Mouse (Mus musculus) spleen, adult 2 months (tissue): ENCODE results near the gene Krt6b. TPM values are rescaled to one million over a fixed set of nuclear protein-coding genes. Genes with fewer than 3 reads are reported as not detected.

ENCODE experiments used
- DNase-seq, 2 experiments: peaks; one replicate each; pipeline versions ENCODE4 v3.0.0 to v3.0.0-alpha.2; 2012 to 2021; ENCODE audit warnings: low spot score in 2 of 2, low read depth in 1 of 2
- H3K27ac ChIP-seq: fragments of 200-500 bp; 2 replicates; pipeline ENCODE4 v1.5.1; 2012; ENCODE audit warnings: low read length, inconsistent platforms; ENCODE audit not compliant: insufficient read depth
- H3K27me3 ChIP-seq: fragments of 200-500 bp; 2 replicates; pipeline ENCODE4 v1.6.1; 2012; ENCODE audit warnings: mild to moderate bottlenecking, moderate library complexity, low read length, inconsistent platforms; ENCODE audit not compliant: control insufficient read depth, insufficient read depth
- H3K36me3 ChIP-seq: fragments of 200-500 bp; 2 replicates; pipeline ENCODE4 v1.6.1; 2012; ENCODE audit warnings: mild to moderate bottlenecking, low read length, inconsistent platforms; ENCODE audit not compliant: control insufficient read depth, insufficient read depth
- H3K4me1 ChIP-seq: fragments of 200-500 bp; 2 replicates; pipeline ENCODE4 v1.6.1; 2011; ENCODE audit warnings: inconsistent platforms; ENCODE audit not compliant: control insufficient read depth, insufficient read depth, insufficient read length
- H3K4me3 ChIP-seq: fragments of 200-500 bp; 2 replicates; pipeline ENCODE4 v1.5.1; 2011; ENCODE audit warnings: mild to moderate bottlenecking, inconsistent platforms; ENCODE audit not compliant: insufficient read depth, insufficient read length; ENCODE audit errors: extremely low read depth
- CTCF ChIP-seq: fragments of 200-500 bp; IDR thresholded peaks from 2 replicates; pipeline ENCODE4 v1.5.1; 2011; ENCODE audit warnings: mild to moderate bottlenecking, inconsistent platforms; ENCODE audit not compliant: insufficient read depth, insufficient read length, insufficient replicate concordance; ENCODE audit errors: extremely low read depth
- POLR2A ChIP-seq: fragments of 200-500 bp; IDR thresholded peaks from 2 replicates; pipeline ENCODE4 v1.6.1; 2011; ENCODE audit warnings: low read depth, low read length, inconsistent platforms
- WGBS: fragments of 180-500 bp; shearing (Covaris S2); methylation state at CpG from one replicate; pipeline ENCODE4 v1.1.7; 2018; 5-methylcytosine and 5-hydroxymethylcytosine counted together
- polyA plus RNA-seq: library from polyadenylated mRNA; depleted of rRNA; stranded (reverse); fragments of >200 nt; gene quantifications from 2 replicates; pipeline ENCODE4 v1.2.3, GENCODE M21; 2012; rRNA removed

Gene Krt6b
- not detected in 2 replicates for polyA plus RNA-seq

- 80% methylated on average over 2 of the region's 2 CpGs for WGBS
- H3K36me3 ChIP-seq, result no peaks in the 10 kb centered on the region
- H3K27ac ChIP-seq, result no peak within 1 kb of the TSS
- no peaks in the 10 kb centered on the region for H3K4me1 ChIP-seq
- no peak for DNase-seq
- no peak within 1 kb of the TSS for H3K4me3 ChIP-seq
- TF ChIP-seq POLR2A (no peak), CTCF (no peak)
- H3K27me3 ChIP-seq, result no peaks in the 10 kb centered on the region
Measured at GRCm38 (mm10) chr15:101680187-101680586, at the start of gene Krt6b. Gene Krt6b (minus strand): TSS chr15:101680287.

- TF ChIP-seq CTCF (no peak), POLR2A (no peak)
- WGBS, result 43% methylated on average over 5 of the region's 5 CpGs
- Histone ChIP-seq H3K27ac (no peak overlapping the region), H3K36me3 (no peaks in the 10 kb centered on the region), H3K27me3 (no peaks in the 10 kb centered on the region), H3K4me3 (no peak overlapping the region), H3K4me1 (no peaks in the 10 kb centered on the region)
- no peak for DNase-seq
Measured at GRCm38 (mm10) chr15:101724686-101725085, 44.6 kb upstream of the Krt6b start.

- no peaks in the 10 kb centered on the region for H3K4me1 ChIP-seq
- no peak for DNase-seq
- WGBS, result 64% methylated on average over 3 of the region's 3 CpGs
- H3K36me3 ChIP-seq, result no peaks in the 10 kb centered on the region
- no peak overlapping the region for H3K4me3 ChIP-seq
- no peak for TF ChIP-seq POLR2A
- no peak for TF ChIP-seq CTCF
- H3K27ac ChIP-seq, result no peak overlapping the region
- H3K27me3 ChIP-seq, result no peaks in the 10 kb centered on the region
Measured at GRCm38 (mm10) chr15:101715831-101716230, 35.7 kb upstream of the Krt6b start.

- TF ChIP-seq CTCF (no peak), POLR2A (no peak)
- H3K4me3 ChIP-seq, result no peak overlapping the region
- H3K27ac ChIP-seq, result no peak overlapping the region
- 82% methylated on average over 5 of the region's 5 CpGs for WGBS
- no peaks in the 10 kb centered on the region for H3K4me1 ChIP-seq
- no peak for DNase-seq
- no peaks in the 10 kb centered on the region for H3K36me3 ChIP-seq
- H3K27me3 ChIP-seq, result no peaks in the 10 kb centered on the region
Measured at GRCm38 (mm10) chr15:101714356-101714755, 34.3 kb upstream of the Krt6b start.

GRCm38 (mm10) chr15:101713731-101714130, 33.6 kb upstream of the Krt6b start:
- no peak for DNase-seq
- Histone ChIP-seq H3K4me3 (no peak overlapping the region), H3K27me3 (no peaks in the 10 kb centered on the region), H3K27ac (no peak overlapping the region), H3K4me1 (no peaks in the 10 kb centered on the region), H3K36me3 (no peaks in the 10 kb centered on the region)
- no peak for TF ChIP-seq POLR2A
- TF ChIP-seq CTCF, result no peak
- WGBS, result 82% methylated on average over 8 of the region's 8 CpGs

- Histone ChIP-seq H3K36me3 (no peaks in the 10 kb centered on the region), H3K27ac (no peak within 1 kb of the TSS), H3K4me1 (no peaks in the 10 kb centered on the region), H3K27me3 (no peaks in the 10 kb centered on the region), H3K4me3 (no peak within 1 kb of the TSS)
- WGBS, result 73% methylated on average over 13 of the region's 13 CpGs
- TF ChIP-seq POLR2A (no peak), CTCF (no peak)
- DNase-seq, result no peak
Measured at GRCm38 (mm10) chr15:101712720-101713119, 32.6 kb upstream of the Krt6b start, which contains the start of gene Krt5. Gene Krt5 (minus strand): TSS chr15:101712898.

- no peaks in the 10 kb centered on the region for H3K36me3 ChIP-seq
- H3K4me3 ChIP-seq, result no peak overlapping the region
- WGBS, result 67% methylated on average over 11 of the region's 11 CpGs
- no peaks in the 10 kb centered on the region for H3K27me3 ChIP-seq
- H3K4me1 ChIP-seq, result no peaks in the 10 kb centered on the region
- TF ChIP-seq POLR2A, result no peak
- TF ChIP-seq CTCF, result no peak
- H3K27ac ChIP-seq, result no peak overlapping the region
- no peak for DNase-seq
Measured at GRCm38 (mm10) chr15:101708683-101709082, 28.6 kb upstream of the Krt6b start.
